Mouse (Mus musculus): ENCODE results near the gene Stmn1.

The Stmn1 gene

DNA sequence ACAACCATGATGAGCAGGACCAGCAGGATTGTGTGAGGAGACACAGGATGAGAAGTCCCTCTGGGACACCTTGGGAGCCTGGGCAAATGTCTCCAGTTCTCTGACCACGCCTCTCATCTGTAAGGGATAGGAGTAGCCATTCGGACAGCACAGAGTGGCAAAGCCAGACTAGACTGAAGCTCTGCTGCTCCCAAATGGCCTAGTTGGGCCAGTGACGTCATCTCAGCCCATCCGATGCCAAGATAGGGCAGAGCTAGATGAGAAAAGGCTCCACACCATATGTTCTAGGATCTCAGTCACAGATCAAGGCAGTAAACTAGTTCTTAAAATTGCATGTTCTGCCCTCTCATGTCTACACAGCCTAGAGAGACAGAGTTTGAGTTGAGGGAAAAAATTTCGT is 9.3 kb upstream of the Stmn1 start:
- DNase-seq (ENCODE audit: low read depth): no peak

DNA sequence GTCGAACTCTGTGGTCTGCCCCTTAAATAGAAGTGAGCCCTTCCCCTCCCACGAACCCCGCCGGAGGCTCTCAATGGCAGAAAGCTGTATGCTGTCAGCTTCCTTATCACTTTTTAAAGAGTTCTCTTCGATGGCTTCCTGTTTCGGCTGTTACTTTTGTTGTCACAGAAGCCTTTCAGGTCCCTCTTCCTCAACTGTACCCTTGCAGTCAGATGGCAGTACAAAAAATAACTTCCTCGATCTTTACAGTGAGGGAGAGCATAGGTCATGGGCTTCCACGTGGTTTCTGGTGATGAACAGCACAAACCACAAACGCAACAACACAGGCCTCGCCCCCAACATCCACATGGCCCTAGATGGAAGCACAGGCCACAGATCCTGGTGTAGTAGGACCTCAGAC is 7.8 kb upstream of the Stmn1 start:
- no peak for DNase-seq (ENCODE audit: low read depth)

DNA sequence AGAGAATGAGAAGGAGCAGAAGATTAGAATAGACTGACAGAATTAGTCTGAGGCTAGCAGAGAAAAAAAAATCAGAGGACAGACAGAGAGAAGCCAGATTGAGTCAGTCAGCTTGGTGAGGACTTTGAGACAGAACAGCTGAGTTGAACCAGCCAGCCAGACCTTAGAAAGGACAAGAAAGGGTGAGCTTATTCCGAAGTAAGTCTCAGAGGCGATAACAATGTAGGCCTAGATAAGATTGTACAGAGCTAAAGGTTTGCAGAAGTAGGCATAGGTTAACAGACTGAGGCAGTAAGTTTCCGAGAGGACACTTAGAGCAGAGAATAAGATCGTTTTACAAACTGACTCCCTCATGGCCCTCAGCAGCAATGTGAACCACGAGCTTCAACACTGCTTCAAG is 6.9 kb upstream of the Stmn1 start:
- DNase-seq (ENCODE audit: low read depth): no peak

GRCm38 (mm10) chr4:134465789-134466188 is 2.3 kb upstream of the Stmn1 start:
- no peak for DNase-seq (ENCODE audit: low read depth)

- DNase-seq (ENCODE audit: low read depth): no peak
These were observed 1.5 kb upstream of the Stmn1 start for GRCm38 (mm10) chr4:134466381-134467262.

DNA sequence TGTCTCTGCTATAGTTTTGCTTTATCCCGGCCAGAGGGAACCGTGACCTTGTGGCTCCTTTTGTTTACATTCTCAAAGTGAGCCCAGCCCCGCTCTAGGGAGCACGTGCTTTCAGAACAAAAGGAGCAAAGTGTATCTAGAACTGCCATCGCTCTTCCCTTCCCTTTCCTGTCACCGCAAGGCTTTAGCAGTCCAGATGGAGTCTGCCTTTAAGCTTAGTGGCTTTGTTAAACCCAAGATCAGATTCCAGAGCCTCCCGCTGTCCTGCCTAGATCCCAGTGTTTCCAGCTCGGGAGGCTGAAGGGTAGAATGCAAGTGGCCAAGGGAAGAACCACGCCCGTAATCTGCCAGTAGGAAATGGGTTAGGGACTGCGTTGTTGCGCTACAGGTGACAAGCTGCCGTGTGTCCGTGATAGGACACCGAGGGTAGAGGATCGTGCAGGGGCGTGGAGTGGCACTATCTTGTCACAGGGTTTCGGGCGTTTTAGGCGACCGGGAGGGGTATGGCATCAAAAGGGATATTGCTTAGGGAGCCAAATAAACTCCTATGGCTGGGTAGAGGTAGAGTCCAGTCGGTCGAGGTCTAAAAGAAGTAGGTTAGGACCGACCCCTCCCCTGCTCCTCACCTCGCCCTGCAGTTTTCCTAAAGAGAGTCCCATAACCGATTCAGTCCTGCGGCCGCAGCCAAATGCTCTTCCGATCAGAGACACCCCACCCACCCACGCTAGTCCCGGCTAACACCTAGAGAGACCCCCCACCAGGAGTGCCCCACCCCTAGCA is 495 bp upstream of the Stmn1 start:
- DNase-seq (ENCODE audit: low read depth): peak; percentile 63

DNA sequence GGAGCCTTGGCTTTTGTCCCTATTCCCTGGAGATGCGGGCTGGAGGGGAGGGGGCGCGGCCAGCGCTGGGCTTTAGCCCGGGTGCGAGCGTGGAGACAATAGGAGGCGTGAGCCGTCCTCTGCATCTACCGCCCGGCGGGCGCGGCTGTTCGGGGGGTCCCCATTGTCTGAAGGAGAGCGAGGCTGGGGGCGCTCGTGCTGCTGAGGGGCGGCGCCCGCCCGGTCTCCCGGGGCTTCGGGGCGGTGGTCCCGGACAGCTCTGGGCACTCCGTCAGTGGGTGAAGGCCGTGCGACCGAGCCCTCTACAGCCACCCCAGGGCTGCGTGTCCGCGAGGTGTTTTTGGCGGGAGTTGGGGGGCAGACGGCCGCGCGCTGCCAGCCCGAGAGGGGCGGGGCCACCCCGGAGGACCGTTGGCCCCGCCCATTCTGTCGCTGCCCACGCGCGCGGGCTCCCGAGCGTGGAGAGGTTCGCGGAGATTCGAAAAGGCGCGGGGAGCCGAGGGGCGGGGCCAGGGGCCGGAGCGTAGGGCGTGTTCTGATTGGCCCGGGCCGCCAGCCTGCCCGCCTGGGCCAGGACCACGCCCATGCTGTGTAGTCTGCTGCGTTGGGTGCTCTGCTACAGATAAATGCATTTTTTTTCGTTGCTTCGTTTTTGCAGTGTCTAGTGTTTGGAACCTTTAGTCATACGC is 602 bp downstream of the Stmn1 start:
- peak; percentile 97 for DNase-seq (ENCODE audit: low read depth)

GRCm38 (mm10) chr4:134469341-134469796 is 1.2 kb downstream of the Stmn1 start:
- DNase-seq (ENCODE audit: low read depth): no peak

GRCm38 (mm10) chr4:134469985-134470384 is 1.9 kb downstream of the Stmn1 start:
- no peak for DNase-seq (ENCODE audit: low read depth)

- DNase-seq (ENCODE audit: low read depth): peak; percentile 48
These were observed 3.3 kb downstream of the Stmn1 start for GRCm38 (mm10) chr4:134471469-134471868.

DNA sequence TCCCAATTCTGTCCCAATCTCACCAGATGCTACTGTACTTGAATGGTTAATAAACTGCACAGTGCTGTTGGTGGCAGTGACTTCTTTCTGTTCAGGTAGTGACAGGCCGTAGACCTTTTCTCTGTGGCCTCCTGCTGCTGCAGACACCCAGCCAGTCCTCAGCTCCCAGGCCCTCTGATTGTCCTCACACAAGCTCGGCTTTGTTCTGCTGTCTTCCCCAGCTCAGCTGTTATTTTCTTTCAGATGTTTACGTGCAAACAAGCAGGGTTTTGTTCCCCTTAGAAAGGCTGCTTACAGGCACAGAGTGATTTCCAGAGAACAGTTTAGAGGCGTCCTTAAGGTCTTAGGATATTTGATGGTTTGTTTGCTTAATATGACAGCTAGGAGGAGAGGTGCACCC is 5.6 kb downstream of the Stmn1 start:
- no peak for DNase-seq (ENCODE audit: low read depth)

GRCm38 (mm10) chr4:134474240-134474639 is 6.1 kb downstream of the Stmn1 start:
- DNase-seq (ENCODE audit: low read depth): no peak

DNA sequence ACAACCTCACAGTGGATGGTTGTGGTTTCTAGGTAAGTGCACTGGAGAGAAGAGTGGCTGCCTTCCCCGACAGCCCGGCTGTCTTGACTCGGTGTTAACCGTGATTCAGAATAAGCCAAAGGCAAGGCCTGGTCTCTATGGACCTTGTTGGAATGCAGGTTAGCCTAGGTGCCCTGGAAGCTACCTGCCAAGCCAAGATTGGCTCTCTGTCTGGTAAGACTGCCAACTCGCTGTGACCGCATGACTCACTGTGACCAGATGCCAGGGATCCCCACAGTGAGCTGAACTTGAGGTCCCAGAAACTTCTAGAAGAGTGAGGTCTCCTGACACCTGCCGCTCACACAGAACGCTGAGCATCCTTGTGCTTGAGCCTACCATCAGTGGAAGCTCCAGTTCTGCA is 8.8 kb downstream of the Stmn1 start:
- DNase-seq (ENCODE audit: low read depth): no peak

- peak; percentile 94 for DNase-seq (ENCODE audit: low read depth)
These were observed 9.9 kb downstream of the Stmn1 start for GRCm38 (mm10) chr4:134478031-134478430.

DNA sequence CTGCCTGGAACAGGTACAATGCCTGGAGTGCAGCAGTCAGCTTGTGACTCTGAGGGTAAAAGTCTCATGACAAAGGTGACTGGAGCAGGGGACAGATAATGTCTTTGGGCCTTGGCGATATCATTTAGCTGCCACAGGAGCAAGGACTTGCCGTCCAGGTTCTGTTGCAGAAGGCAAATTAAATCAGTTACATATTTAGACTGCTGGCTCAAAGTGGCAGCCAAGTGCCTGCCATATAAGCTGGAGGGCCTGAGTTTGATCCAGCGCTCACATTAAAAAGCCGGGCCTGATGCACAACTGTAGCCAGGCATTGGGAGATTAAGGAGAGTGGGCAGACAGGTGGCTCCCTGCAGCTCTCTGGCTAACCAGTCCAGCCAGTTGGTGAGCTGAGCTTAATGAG is 11.7 kb downstream of the Stmn1 start:
- DNase-seq (ENCODE audit: low read depth): no peak

GRCm38 (mm10) chr4:134480864-134481263 is 12.7 kb downstream of the Stmn1 start:
- DNase-seq (ENCODE audit: low read depth): peak; percentile 89

DNA sequence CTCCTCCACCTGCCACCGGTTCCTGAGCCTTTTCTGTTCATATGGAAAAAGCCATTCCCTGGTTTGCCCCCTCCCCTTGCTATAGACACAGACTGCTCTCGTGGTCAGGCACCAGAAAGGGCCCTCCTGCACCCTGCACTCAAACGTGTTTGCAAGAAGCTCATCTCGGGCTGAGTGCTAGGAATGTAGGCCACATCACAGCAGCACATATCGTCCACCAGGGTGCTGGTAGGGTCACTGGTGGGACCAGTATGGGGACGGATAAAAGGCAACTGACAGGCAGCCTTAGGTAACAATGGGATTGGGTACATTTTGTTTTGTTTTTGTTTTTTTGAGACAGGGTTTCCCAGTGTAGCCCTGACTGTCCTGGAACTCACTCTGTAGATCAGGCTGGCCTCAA is 13.2 kb downstream of the Stmn1 start:
- no peak for DNase-seq (ENCODE audit: low read depth)

GRCm38 (mm10) chr4:134482442-134482841 is 14.3 kb downstream of the Stmn1 start:
- DNase-seq (ENCODE audit: low read depth): no peak

DNA sequence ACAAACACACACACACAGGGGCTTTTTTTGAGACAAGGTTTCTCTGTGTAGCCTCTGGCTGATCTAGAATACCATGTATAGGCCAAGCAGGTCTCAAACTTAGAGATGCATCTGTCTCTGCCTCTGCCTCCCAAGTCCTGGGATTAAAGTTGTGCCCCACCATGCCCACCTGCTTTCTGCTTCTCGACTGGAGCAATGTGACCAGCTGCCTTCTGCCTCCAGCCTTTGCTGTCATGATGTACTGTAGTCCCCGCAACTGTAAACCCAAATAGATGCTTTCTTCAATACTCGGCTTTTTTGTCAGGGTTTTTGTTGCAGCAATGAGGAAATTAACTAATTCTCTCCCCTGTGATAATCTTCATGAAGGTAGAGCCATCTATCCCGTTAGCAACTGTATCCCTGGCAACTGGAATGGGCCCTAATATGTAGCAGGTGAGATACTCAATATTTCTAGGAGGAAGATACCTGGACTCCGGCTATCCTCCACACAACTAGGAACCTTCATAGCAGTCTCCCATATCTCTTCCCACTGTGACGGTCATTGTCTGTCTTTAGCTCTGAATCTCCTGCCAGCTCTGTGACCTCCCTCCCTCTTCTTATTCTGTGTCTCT is 15.1 kb downstream of the Stmn1 start:
- no peak for DNase-seq (ENCODE audit: low read depth)

DNA sequence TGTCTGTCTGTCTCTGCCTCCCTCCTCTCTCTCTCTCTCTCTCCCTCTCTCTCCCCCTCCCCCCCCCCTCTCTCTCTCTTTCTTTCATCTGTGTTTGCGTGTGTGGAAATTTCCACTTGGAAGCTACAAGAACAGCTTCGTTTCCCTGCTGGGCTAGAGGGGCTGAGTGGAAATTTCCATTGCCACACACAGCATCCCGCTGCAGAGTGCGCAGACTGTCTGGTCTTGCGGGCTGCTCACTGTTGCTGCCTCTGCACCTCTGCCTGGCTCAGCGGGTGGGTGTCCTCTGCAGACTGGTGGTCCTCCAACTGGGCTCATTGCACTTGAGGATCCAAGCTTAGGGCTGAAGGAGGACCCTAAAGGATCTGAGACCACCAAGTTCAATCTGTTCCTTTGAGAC is 15.6 kb downstream of the Stmn1 start:
- no peak for DNase-seq (ENCODE audit: low read depth)

DNA sequence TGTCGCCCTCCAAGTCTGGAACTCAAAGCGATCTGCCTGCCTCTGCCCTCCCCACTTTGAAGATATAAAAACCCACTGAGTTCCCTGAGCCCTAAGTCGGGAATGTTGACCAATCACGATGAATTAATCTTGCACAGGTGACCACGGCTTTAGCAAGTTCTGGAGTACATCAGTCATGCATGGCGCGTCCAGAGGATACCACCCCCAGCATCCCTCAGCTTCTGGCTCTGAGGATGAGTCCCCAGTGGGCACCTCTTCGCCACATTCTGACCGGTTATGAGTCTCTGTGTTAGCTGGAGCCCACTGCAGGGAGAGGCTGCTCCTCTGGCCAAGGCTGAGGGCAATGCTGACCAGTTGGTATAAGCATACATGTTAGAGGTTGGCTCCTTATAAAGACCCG is 16.1 kb downstream of the Stmn1 start:
- no peak for DNase-seq (ENCODE audit: low read depth)

All from induced T-regulatory cell, adult 2 months (primary cell).